Mouse (Mus musculus) heart, adult 8-10 months (tissue): Measurements from ENCODE around the gene Flvcr2. TPM values are rescaled to one million over a fixed set of nuclear protein-coding genes. Genes with fewer than 3 reads are reported as not detected.

Source experiments
- DNase-seq: peaks from one replicate; pipeline ENCODE4 v3.0.0; 2022; ENCODE audit warnings: low spot score
- total RNA-seq, 4 experiments: library from RNA; stranded (reverse); gene quantifications; 2 replicates each; pipeline ENCODE4 v1.2.4; 2022

Flvcr2 gene
- total RNA-seq, 4 experiments from 2014 or later: 1.9 to 2.6 (median 2.3) TPM

GRCm38 (mm10) chr12:85792821-85793346 lies 46.5 kb downstream of the Flvcr2 start:
- peak; percentile 37 for DNase-seq

GRCm38 (mm10) chr12:85794094-85794493 lies 47.8 kb downstream of the Flvcr2 start:
- DNase-seq: no peak

GRCm38 (mm10) chr12:85795551-85795950 lies 49.2 kb downstream of the Flvcr2 start:
- no peak for DNase-seq

GRCm38 (mm10) chr12:85800031-85800430 lies 53.7 kb downstream of the Flvcr2 start:
- no peak for DNase-seq

- no peak for DNase-seq
These were observed 63.4 kb downstream of the Flvcr2 start for GRCm38 (mm10) chr12:85809726-85810125.

GRCm38 (mm10) chr12:85810959-85811358 lies 64.6 kb downstream of the Flvcr2 start:
- no peak for DNase-seq

- DNase-seq: no peak
These were observed 65.3 kb downstream of the Flvcr2 start for GRCm38 (mm10) chr12:85811676-85812075.

- DNase-seq: peak; percentile 78
These were observed 67.3 kb downstream of the Flvcr2 start for GRCm38 (mm10) chr12:85813599-85813998.

GRCm38 (mm10) chr12:85822051-85822450 lies 75.7 kb downstream of the Flvcr2 start:
- no peak for DNase-seq

- peak; percentile 94 for DNase-seq
These were observed 78.3 kb downstream of the Flvcr2 start, which contains the start of the genes Erg28 and Ttll5 for GRCm38 (mm10) chr12:85824438-85825264. Gene Erg28 (minus strand): TSS chr12:85824550. Gene Ttll5 (plus strand): TSS chr12:85824659.

GRCm38 (mm10) chr12:85825361-85825760 lies 79.0 kb downstream of the Flvcr2 start:
- DNase-seq: no peak

GRCm38 (mm10) chr12:85825822-85826221 lies 79.5 kb downstream of the Flvcr2 start:
- no peak for DNase-seq

GRCm38 (mm10) chr12:85828856-85829255 lies 82.5 kb downstream of the Flvcr2 start:
- DNase-seq: no peak

GRCm38 (mm10) chr12:85829866-85830265 lies 83.5 kb downstream of the Flvcr2 start:
- no peak for DNase-seq

- no peak for DNase-seq
These were observed 84.4 kb downstream of the Flvcr2 start for GRCm38 (mm10) chr12:85830691-85831090.

- DNase-seq: no peak
These were observed 88.2 kb downstream of the Flvcr2 start for GRCm38 (mm10) chr12:85834543-85834942.

GRCm38 (mm10) chr12:85837765-85838164 lies 91.4 kb downstream of the Flvcr2 start:
- DNase-seq: no peak

- no peak for DNase-seq
These were observed 93.1 kb downstream of the Flvcr2 start for GRCm38 (mm10) chr12:85839371-85840000.

- DNase-seq: peak; percentile 34
These were observed 102.0 kb downstream of the Flvcr2 start for GRCm38 (mm10) chr12:85848164-85848958.

- no peak for DNase-seq
These were observed 104.3 kb downstream of the Flvcr2 start for GRCm38 (mm10) chr12:85850661-85851060.

- no peak for DNase-seq
These were observed 107.5 kb downstream of the Flvcr2 start for GRCm38 (mm10) chr12:85853836-85854235.

- DNase-seq: no peak
These were observed 107.9 kb downstream of the Flvcr2 start for GRCm38 (mm10) chr12:85854271-85854670.
